Mouse (Mus musculus): ENCODE data around the gene Stambpl1.

GRCm38 (mm10) chr19:34287656-34288415, 95.8 kb downstream of the Stambpl1 start:
- TF ChIP-seq POLR2A (IDR thresholded peaks at IDR 0.05; ENCODE audit: insufficient read depth, low read depth, low read length), result no peak
- no peak for TF ChIP-seq CTCF (IDR thresholded peaks at IDR 0.05; ENCODE audit: insufficient read depth, low read depth, low read length)
